Mouse (Mus musculus) ES-Bruce4 (cell line): ENCODE results near the gene Rabl3. TPM values are rescaled to one million over a fixed set of nuclear protein-coding genes. Genes with fewer than 3 reads are reported as not detected.

ENCODE experiments used
- H3K27ac ChIP-seq: 2 replicates; pipeline ENCODE4 v1.5.1; 2012; ENCODE audit warnings: low read length, inconsistent platforms; ENCODE audit not compliant: insufficient read depth
- H3K27me3 ChIP-seq: 2 replicates; pipeline ENCODE4 v1.6.1; 2012; ENCODE audit warnings: mild to moderate bottlenecking, low read length, inconsistent platforms; ENCODE audit not compliant: control insufficient read depth, poor library complexity, insufficient read depth, severe bottlenecking
- H3K36me3 ChIP-seq: 2 replicates; pipeline ENCODE4 v1.6.1; 2012; ENCODE audit warnings: inconsistent platforms, mild to moderate bottlenecking, low read length, moderate library complexity; ENCODE audit not compliant: control insufficient read depth, poor library complexity, insufficient read depth, severe bottlenecking
- H3K4me1 ChIP-seq: one replicate; pipeline ENCODE4 v1.8.1; 2011; ENCODE audit warnings: low read length; ENCODE audit not compliant: control insufficient read depth, insufficient read depth
- H3K4me3 ChIP-seq: 2 replicates; pipeline ENCODE4 v1.5.1; 2011; ENCODE audit warnings: low read depth, mild to moderate bottlenecking, low read length
- H3K9ac ChIP-seq: 2 replicates; pipeline ENCODE4 v1.6.1; 2012; ENCODE audit warnings: low read depth, mild to moderate bottlenecking, inconsistent platforms; ENCODE audit not compliant: poor library complexity, severe bottlenecking
- H3K9me3 ChIP-seq: replicated peaks from 2 replicates; pipeline ENCODE4 v1.6.1; 2012; ENCODE audit warnings: mild to moderate bottlenecking, low read length, inconsistent platforms; ENCODE audit not compliant: control insufficient read depth, poor library complexity, insufficient read depth, severe bottlenecking
- CTCF ChIP-seq: IDR thresholded peaks from one replicate; pipeline ENCODE4 v1.8.1; 2011; ENCODE audit warnings: low read depth, low read length
- EP300 ChIP-seq: IDR thresholded peaks from 2 replicates; pipeline ENCODE4 v1.6.1; 2011; ENCODE audit warnings: low read depth, low read length; ENCODE audit not compliant: insufficient read depth
- POLR2A ChIP-seq: IDR thresholded peaks from one replicate; pipeline ENCODE4 v1.8.1; 2011; ENCODE audit warnings: low read length; ENCODE audit not compliant: insufficient read depth
- polyA plus RNA-seq: library from polyadenylated mRNA; stranded (reverse); fragments of >200 nt; gene quantifications from 2 replicates; pipeline ENCODE4 v1.2.4, GENCODE M21; 2011; ENCODE audit warnings: low read depth; ENCODE audit not compliant: missing spikeins, insufficient read depth, insufficient read length

Rabl3 gene
- polyA plus RNA-seq, 1 experiment, result 21.5 TPM

- Histone ChIP-seq H3K36me3 (peaks cover 49% of the 10 kb centered on the region), H3K9ac (no peak overlapping the region), H3K4me1 (no peaks in the 10 kb centered on the region), H3K27ac (no peak overlapping the region), H3K27me3 (no peaks in the 10 kb centered on the region), H3K4me3 (no peak overlapping the region), H3K9me3 (no peaks in the 10 kb centered on the region)
- no peak for TF ChIP-seq POLR2A
- no peak for TF ChIP-seq EP300
- no peak for TF ChIP-seq CTCF
Measured at GRCm38 (mm10) chr16:37533369-37534068, 6.2 kb upstream of the Rabl3 start.

GRCm38 (mm10) chr16:37539240-37539610, 460 bp upstream of the Rabl3 start:
- Histone ChIP-seq H3K9ac (peak overlapping the region; percentile 94), H3K4me3 (peak overlapping the region; percentile 98), H3K27me3 (no peaks in the 10 kb centered on the region), H3K36me3 (peaks cover 18% of the 10 kb centered on the region), H3K4me1 (no peaks in the 10 kb centered on the region), H3K9me3 (no peaks in the 10 kb centered on the region), H3K27ac (peak overlapping the region; percentile 20; the same call in 1 of the 2 replicates)
- TF ChIP-seq CTCF (no peak), POLR2A (no peak)

- Histone ChIP-seq H3K36me3 (peaks cover 6% of the 10 kb centered on the region), H3K4me1 (no peaks in the 10 kb centered on the region), H3K9ac (no peak overlapping the region; the same call in 1 of the 2 replicates), H3K9me3 (no peaks in the 10 kb centered on the region), H3K4me3 (peak overlapping the region; percentile 91), H3K27ac (no peak overlapping the region), H3K27me3 (no peaks in the 10 kb centered on the region)
- TF ChIP-seq POLR2A, result no peak
- no peak for TF ChIP-seq EP300
- TF ChIP-seq CTCF, result no peak
Measured at GRCm38 (mm10) chr16:37540776-37541175, 1.1 kb downstream of the Rabl3 start.

- no peaks in the 10 kb centered on the region for H3K4me1 ChIP-seq
- no peak overlapping the region for H3K27ac ChIP-seq
- no peak for TF ChIP-seq POLR2A
- no peak for TF ChIP-seq CTCF
- TF ChIP-seq EP300, result no peak
- H3K27me3 ChIP-seq, result no peaks in the 10 kb centered on the region
- H3K9me3 ChIP-seq, result no peaks in the 10 kb centered on the region
- H3K9ac ChIP-seq, result no peak overlapping the region
- H3K36me3 ChIP-seq, result peaks cover 3% of the 10 kb centered on the region; the same call in 1 of the 2 replicates
- no peak overlapping the region for H3K4me3 ChIP-seq
Measured at GRCm38 (mm10) chr16:37546312-37546711, 6.6 kb downstream of the Rabl3 start.

- no peak overlapping the region for H3K9ac ChIP-seq
- H3K27ac ChIP-seq, result no peak overlapping the region
- no peak for TF ChIP-seq EP300
- TF ChIP-seq POLR2A, result no peak
- no peak for TF ChIP-seq CTCF
Measured at GRCm38 (mm10) chr16:37550266-37550665, 10.6 kb downstream of the Rabl3 start.

GRCm38 (mm10) chr16:37550981-37551380, 11.3 kb downstream of the Rabl3 start:
- no peaks in the 10 kb centered on the region for H3K4me1 ChIP-seq
- H3K27ac ChIP-seq, result no peak overlapping the region
- no peak for TF ChIP-seq EP300
- no peak for TF ChIP-seq CTCF
- TF ChIP-seq POLR2A, result no peak

More at GRCm38 (mm10) chr16:37550266-37550665, 10.6 kb downstream of the Rabl3 start:
- H3K4me1 ChIP-seq, result no peaks in the 10 kb centered on the region
- H3K36me3 ChIP-seq, result no peaks in the 10 kb centered on the region
- H3K27me3 ChIP-seq, result no peaks in the 10 kb centered on the region
- H3K9me3 ChIP-seq, result no peaks in the 10 kb centered on the region
- no peak overlapping the region for H3K4me3 ChIP-seq

More at GRCm38 (mm10) chr16:37550981-37551380, 11.3 kb downstream of the Rabl3 start:
- Histone ChIP-seq H3K4me3 (no peak overlapping the region), H3K27me3 (no peaks in the 10 kb centered on the region), H3K9me3 (no peaks in the 10 kb centered on the region), H3K36me3 (no peaks in the 10 kb centered on the region), H3K9ac (no peak overlapping the region)
